Mouse (Mus musculus): ENCODE results near the gene Vps37b.

GRCm38 (mm10) chr5:124021148-124021547 is 10.9 kb downstream of the Vps37b start:
- no peak for TF ChIP-seq CTCF (IDR thresholded peaks at IDR 0.05; ENCODE audit: low read depth)
- no peak for TF ChIP-seq EP300 (IDR thresholded peaks at IDR 0.05; ENCODE audit: low read depth)
